Mouse (Mus musculus) naive thymus-derived CD4-positive, alpha-beta T cell, adult 5 months (primary cell): ENCODE data around the gene Anp32e. TPM values are rescaled to one million over a fixed set of nuclear protein-coding genes. Genes with fewer than 3 reads are reported as not detected.

Source experiments
- polyA plus RNA-seq: library from polyadenylated mRNA; unstranded; fragments of 100-300 nt; shearing (Covaris generic); gene quantifications from one replicate; pipeline ENCODE4 v1.2.1, GENCODE M21; 2017

The Anp32e gene
- polyA plus RNA-seq: 243 TPM

GRCm38 (mm10) chr3:95928658-95929503, at the start of gene Anp32e:
Gene Anp32e (plus strand): TSS chr3:95929246.

DNA sequence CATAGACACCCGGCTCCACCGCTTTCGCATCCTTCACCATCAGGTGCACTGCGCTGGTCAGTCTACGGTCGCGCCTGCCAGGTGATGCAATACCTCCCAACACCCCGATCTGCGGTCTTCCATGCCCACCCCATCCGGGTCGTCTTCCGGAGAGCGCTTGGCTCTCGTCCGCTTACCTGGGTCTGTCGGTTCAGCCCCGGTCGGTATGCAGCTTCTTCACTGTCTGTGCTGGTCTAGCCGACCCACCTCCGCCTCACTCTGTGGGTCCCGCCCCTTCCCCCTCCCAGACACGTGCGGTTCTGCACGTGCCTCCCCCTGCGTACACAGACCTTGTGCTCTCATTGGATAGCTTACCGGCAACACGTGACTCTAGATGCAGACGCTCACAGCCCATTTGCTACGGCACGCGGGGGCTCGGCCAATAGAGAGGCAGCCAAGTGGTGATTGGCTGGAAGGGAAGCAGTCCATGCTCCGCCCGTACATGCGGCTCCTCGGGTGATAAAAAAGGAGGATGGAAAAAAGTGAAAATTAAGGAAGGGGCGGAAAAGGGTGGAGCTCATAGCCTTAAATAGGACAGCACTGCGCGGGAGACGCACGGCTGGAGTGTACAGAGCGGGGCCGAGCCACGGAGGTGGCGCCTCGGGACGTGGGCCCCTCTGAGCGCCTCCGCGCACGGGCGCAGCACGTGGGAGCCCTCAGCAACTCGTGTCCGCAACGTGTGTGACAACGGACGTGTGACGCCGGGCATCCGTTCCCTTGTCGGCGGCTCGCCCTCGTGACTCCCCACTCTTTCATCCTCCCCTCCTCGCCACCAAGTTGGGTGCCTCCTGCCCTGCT, 46.8 kb upstream of the Anp32e start, which contains the start of gene Ciart:
Gene Ciart (minus strand): TSS at position 273 of the 837 bp plus-strand sequence.

DNA sequence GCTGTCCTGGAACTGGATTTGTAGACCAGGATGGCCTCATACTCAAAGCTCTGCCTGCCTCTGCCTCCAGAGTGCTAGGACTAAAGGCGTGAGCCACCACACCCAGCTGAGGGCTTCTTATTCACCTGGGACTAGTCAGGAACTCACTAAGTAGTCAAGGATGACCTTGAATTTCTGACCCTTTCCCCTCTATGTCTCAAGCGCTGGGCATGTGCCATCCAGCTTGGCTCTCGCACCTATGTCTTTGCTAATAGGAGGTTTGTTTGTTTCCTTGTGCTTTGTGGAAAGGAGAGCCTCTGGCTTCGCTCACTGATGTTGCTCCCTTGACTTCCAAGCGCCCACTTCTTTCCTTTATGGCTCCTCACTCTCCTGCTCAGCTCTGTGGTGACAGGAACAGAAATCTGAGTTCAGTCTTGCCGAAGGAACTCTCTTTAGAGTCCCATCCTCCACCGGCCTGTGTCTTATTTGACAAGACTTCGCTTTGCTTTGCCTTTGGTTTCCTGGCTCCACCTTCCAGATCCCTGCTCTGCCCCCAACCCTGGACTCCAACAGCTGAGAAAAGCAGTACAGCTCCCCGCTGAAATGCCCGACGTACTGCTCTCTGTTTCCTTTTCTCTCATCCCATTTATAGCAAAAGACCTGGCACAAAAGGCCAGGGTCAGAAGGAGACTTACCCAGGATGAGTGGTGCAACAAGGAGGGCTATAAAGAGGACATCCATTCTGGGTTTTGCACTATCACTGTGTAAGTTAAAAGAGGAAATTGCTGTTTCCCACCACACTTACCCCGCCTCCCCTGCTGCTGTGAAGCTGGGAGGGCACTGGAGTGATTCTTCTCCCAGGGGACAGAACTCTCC, 37.6 kb upstream of the Anp32e start, which contains the start of gene BC028528:
Gene BC028528 (minus strand): TSS at position 795 of the 855 bp plus-strand sequence.

DNA sequence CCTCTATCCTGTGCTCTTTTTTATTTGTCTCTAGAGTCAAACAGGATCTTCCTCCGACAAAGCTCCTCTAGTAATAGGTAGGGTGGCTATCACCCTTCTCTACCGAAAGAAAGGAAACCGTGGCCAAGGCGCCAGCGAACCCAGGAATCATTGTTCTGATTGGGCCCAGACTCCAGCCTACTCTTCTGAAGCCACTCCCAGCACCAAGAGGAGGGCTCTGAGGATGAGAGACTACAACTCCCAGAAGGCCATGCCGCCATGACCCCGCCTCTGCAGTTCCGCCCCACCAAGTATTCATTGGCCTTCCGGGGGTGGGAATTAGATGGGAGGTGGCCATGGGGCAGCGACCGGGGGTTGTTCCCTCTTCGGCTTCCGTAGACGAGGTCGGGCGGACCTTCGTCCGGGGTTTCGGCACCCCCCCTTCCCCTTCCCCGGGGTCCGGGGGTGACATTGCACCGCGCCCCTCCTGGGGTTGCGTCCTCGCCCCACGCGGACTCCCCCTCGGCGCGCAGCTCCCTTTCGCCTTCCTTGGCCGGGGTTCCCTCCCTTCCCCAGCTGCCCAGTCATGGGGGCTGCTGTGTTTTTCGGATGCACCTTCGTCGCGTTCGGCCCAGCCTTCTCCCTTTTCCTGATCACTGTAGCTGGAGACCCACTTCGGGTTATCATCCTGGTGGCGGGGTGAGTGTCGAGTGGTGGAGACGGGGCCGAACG, 35.3 kb upstream of the Anp32e start, which contains the start of gene Aph1a:
Gene Aph1a (plus strand): TSS at position 364 of the 711 bp plus-strand sequence.

GRCm38 (mm10) chr3:95904568-95904967, 24.5 kb upstream of the Anp32e start, which contains the start of gene Car14:
Gene Car14 (minus strand): TSS chr3:95904691.

DNA sequence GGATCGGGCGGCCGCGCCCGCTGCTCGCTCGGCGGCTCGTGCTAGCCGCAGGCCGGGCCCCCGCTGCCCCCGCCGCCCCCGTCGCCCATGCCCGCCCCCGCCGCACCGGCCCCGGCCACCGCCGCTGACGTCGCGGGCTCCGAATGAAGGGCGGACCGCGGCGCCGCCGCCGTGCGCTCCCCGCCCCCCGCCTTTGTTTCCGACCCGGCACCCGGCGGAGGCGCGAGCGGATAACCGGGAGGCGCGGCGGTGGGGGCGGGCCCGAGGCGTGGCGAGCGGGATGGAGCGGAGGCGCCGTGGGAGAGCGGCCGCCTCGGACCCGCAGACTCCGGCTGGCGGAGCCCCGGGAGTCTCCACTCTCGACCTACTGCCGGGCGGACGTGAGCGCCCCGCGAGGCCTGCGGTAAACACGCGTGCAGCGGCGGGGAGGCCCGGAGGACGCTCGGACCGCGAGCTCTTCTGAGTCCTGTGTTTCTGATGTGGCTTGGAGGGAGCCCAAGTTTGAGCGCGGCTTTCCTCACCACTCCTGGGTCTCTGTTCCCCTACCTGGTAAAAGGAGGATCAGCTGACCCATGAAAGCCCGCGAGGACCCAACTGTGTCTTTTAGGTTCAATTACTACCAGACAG, 66.9 kb downstream of the Anp32e start, which contains the start of gene Plekho1:
Gene Plekho1 (minus strand): TSS at position 200 of the 627 bp plus-strand sequence.

Other genes starting within 250 kb of the Anp32e start
- gene Adamtsl4, start 241.3 kb upstream of the Anp32e start, polyA plus RNA-seq: 8.3 TPM
- gene Ecm1, start 189.7 kb upstream of the Anp32e start, polyA plus RNA-seq: 95.4 TPM
- gene Tars2, start 169.0 kb upstream of the Anp32e start, polyA plus RNA-seq: 60.4 TPM
- 60.5 TPM for gene Rprd2, start 110.4 kb upstream of the Anp32e start, polyA plus RNA-seq
- 52.1 TPM for gene Prpf3, start 73.4 kb upstream of the Anp32e start, polyA plus RNA-seq
- gene Mrps21, start 57.7 kb upstream of the Anp32e start, polyA plus RNA-seq: 99.3 TPM
- 16.8 TPM for gene Ciart, start 47.0 kb upstream of the Anp32e start, polyA plus RNA-seq
- gene BC028528, start 37.2 kb upstream of the Anp32e start, polyA plus RNA-seq: not detected
- 26.9 TPM for gene Aph1a, start 35.3 kb upstream of the Anp32e start, polyA plus RNA-seq
- not detected for gene Car14, start 24.6 kb upstream of the Anp32e start, polyA plus RNA-seq
- gene Plekho1, start 66.8 kb downstream of the Anp32e start, polyA plus RNA-seq: 4.0 TPM
- gene Vps45, start 129.2 kb downstream of the Anp32e start, polyA plus RNA-seq: 15.4 TPM
- gene Otud7b, start 175.3 kb downstream of the Anp32e start, polyA plus RNA-seq: 14.3 TPM
- 0.44 TPM for gene Mtmr11, start 232.8 kb downstream of the Anp32e start, polyA plus RNA-seq
- gene Sf3b4, start 243.1 kb downstream of the Anp32e start, polyA plus RNA-seq: 153 TPM